Mouse (Mus musculus) midbrain, embryonic 11.5 days (tissue): ENCODE measurements at regions not wholly inside any gene's neighbourhood (a gene's known extent, or its start where the extent isn't known, plus 50 kb on each side); places are given as distances from the start of the nearest gene placed in this dataset.

Experiments used
- ATAC-seq: fragments of 200-750 bp; cut with Nextera tagmentation; 2 replicates; pipeline ENCODE4 v1.8.0; 2017; ENCODE audit warnings: moderate TSS enrichment, moderate library complexity; ENCODE audit not compliant: low FRiP score
- DNase-seq: peaks from one replicate; pipeline ENCODE4 v3.0.0; 2015; ENCODE audit warnings: low spot score; ENCODE audit errors: missing footprints
- H3K27ac ChIP-seq: fragments of 300-500 bp; sonication (generic); 2 replicates; pipeline ENCODE4 v1.5.1; 2014; ENCODE audit warnings: low read depth, low read length
- H3K27me3 ChIP-seq: fragments of 300-500 bp; sonication (generic); 2 replicates; pipeline ENCODE4 v1.6.1; 2014; ENCODE audit warnings: mild to moderate bottlenecking, low read length, moderate library complexity, mixed read lengths; ENCODE audit not compliant: control insufficient read depth, insufficient read depth
- H3K36me3 ChIP-seq: fragments of 300-500 bp; sonication (generic); 2 replicates; pipeline ENCODE4 v1.6.1; 2014; ENCODE audit warnings: mild to moderate bottlenecking, low read length, moderate library complexity, mixed read lengths; ENCODE audit not compliant: control insufficient read depth, insufficient read depth
- H3K4me1 ChIP-seq: fragments of 300-500 bp; sonication (generic); 2 replicates; pipeline ENCODE4 v1.6.1; 2014; ENCODE audit warnings: low read length; ENCODE audit not compliant: control insufficient read depth, insufficient read depth
- H3K4me2 ChIP-seq: fragments of 300-500 bp; sonication (generic); 2 replicates; pipeline ENCODE4 v1.6.1; 2014; ENCODE audit warnings: mild to moderate bottlenecking, moderate library complexity
- H3K4me3 ChIP-seq: fragments of 300-500 bp; sonication (generic); 2 replicates; pipeline ENCODE4 v1.5.1; 2014; ENCODE audit warnings: low read depth, low read length
- H3K9ac ChIP-seq: fragments of 300-500 bp; sonication (generic); 2 replicates; pipeline ENCODE4 v1.6.1; 2014; ENCODE audit warnings: low read length
- H3K9me3 ChIP-seq: fragments of 300-500 bp; sonication (generic); 2 replicates; pipeline ENCODE4 v1.6.1; 2016; ENCODE audit warnings: low read length; ENCODE audit not compliant: control insufficient read depth
- WGBS: fragments of 180-500 bp; shearing (Covaris S2); extraction: QIAGEN DNeasy Blood & Tissue Kit; methylation state at CpG from one replicate; pipeline ENCODE4 v1.1.7; 2014; 5-methylcytosine and 5-hydroxymethylcytosine counted together

GRCm38 (mm10) chr15:97519919-97520345, 185.7 kb downstream of the Rpap3 start:
- Histone ChIP-seq H3K4me3 (no peak overlapping the region), H3K4me1 (no peaks in the 10 kb centered on the region), H3K9ac (no peak overlapping the region), H3K27ac (no peak overlapping the region), H3K9me3 (no peaks in the 10 kb centered on the region), H3K4me2 (no peak overlapping the region), H3K27me3 (no peaks in the 10 kb centered on the region), H3K36me3 (no peaks in the 10 kb centered on the region)
- no peak for ATAC-seq
- DNase-seq = no peak
- 89% methylated on average over 8 of the region's 8 CpGs for WGBS

- H3K4me1 ChIP-seq = no peaks in the 10 kb centered on the region
- H3K4me2 ChIP-seq = no peak overlapping the region
- H3K9me3 ChIP-seq = no peaks in the 10 kb centered on the region
- ATAC-seq (no peak), DNase-seq (peak; percentile 82)
- H3K27ac ChIP-seq = no peak overlapping the region
- WGBS = 64% methylated on average over 10 of the region's 10 CpGs
- no peak overlapping the region for H3K9ac ChIP-seq
- H3K27me3 ChIP-seq = no peaks in the 10 kb centered on the region
- H3K4me3 ChIP-seq = no peak overlapping the region
- no peaks in the 10 kb centered on the region for H3K36me3 ChIP-seq
Measured at GRCm38 (mm10) chr15:97517926-97518325, 187.7 kb downstream of the Rpap3 start.

- WGBS = 90% methylated on average over 11 of the region's 11 CpGs
Measured at GRCm38 (mm10) chr15:97517188-97517587, 188.4 kb downstream of the Rpap3 start.

GRCm38 (mm10) chr15:97515773-97516172, 189.9 kb downstream of the Rpap3 start:
- Histone ChIP-seq H3K4me3 (no peak overlapping the region), H3K9ac (no peak overlapping the region), H3K9me3 (no peaks in the 10 kb centered on the region), H3K36me3 (no peaks in the 10 kb centered on the region), H3K27me3 (no peaks in the 10 kb centered on the region), H3K4me1 (no peaks in the 10 kb centered on the region), H3K27ac (no peak overlapping the region), H3K4me2 (no peak overlapping the region)
- peak; percentile 78 for DNase-seq
- ATAC-seq = no peak
- 83% methylated on average over 4 of the region's 4 CpGs for WGBS

More at GRCm38 (mm10) chr15:97517188-97517587, 188.4 kb downstream of the Rpap3 start:
- no peaks in the 10 kb centered on the region for H3K27me3 ChIP-seq
- no peak overlapping the region for H3K4me3 ChIP-seq
- H3K4me1 ChIP-seq = no peaks in the 10 kb centered on the region
- no peak overlapping the region for H3K27ac ChIP-seq
- no peak overlapping the region for H3K9ac ChIP-seq
- DNase-seq = peak; percentile 62
- no peaks in the 10 kb centered on the region for H3K36me3 ChIP-seq
- no peak overlapping the region for H3K4me2 ChIP-seq
- ATAC-seq = no peak
- H3K9me3 ChIP-seq = no peaks in the 10 kb centered on the region

- ATAC-seq = no peak
- 91% methylated on average over 16 of the region's 16 CpGs for WGBS
- H3K36me3 ChIP-seq = no peaks in the 10 kb centered on the region
- no peak for DNase-seq
- no peaks in the 10 kb centered on the region for H3K9me3 ChIP-seq
- no peak overlapping the region for H3K4me2 ChIP-seq
- no peak overlapping the region for H3K27ac ChIP-seq
- H3K27me3 ChIP-seq = no peaks in the 10 kb centered on the region
- H3K9ac ChIP-seq = no peak overlapping the region
- H3K4me3 ChIP-seq = no peak overlapping the region
- H3K4me1 ChIP-seq = no peaks in the 10 kb centered on the region
Measured at GRCm38 (mm10) chr15:97507656-97508306, 197.8 kb downstream of the Rpap3 start.

GRCm38 (mm10) chr15:97507176-97507575, 198.4 kb downstream of the Rpap3 start:
- no peak for DNase-seq
- 95% methylated on average over 11 of the region's 11 CpGs for WGBS
- no peak for ATAC-seq
- Histone ChIP-seq H3K4me2 (no peak overlapping the region), H3K4me1 (no peaks in the 10 kb centered on the region), H3K27ac (no peak overlapping the region), H3K36me3 (no peaks in the 10 kb centered on the region), H3K9me3 (no peaks in the 10 kb centered on the region), H3K27me3 (no peaks in the 10 kb centered on the region), H3K4me3 (no peak overlapping the region), H3K9ac (no peak overlapping the region)

- H3K9me3 ChIP-seq = no peaks in the 10 kb centered on the region
- H3K9ac ChIP-seq = no peak overlapping the region
- ATAC-seq = no peak
- H3K36me3 ChIP-seq = no peaks in the 10 kb centered on the region
- DNase-seq = no peak
- 91% methylated on average over 11 of the region's 11 CpGs for WGBS
- no peak overlapping the region for H3K4me3 ChIP-seq
- H3K27me3 ChIP-seq = no peaks in the 10 kb centered on the region
- H3K4me1 ChIP-seq = no peaks in the 10 kb centered on the region
- H3K27ac ChIP-seq = no peak overlapping the region
- no peak overlapping the region for H3K4me2 ChIP-seq
Measured at GRCm38 (mm10) chr15:97505715-97506114, 199.9 kb downstream of the Rpap3 start.

GRCm38 (mm10) chr15:97504325-97504724, 201.3 kb downstream of the Rpap3 start:
- 97% methylated on average over 1 of the region's 1 CpGs for WGBS
- no peak for DNase-seq
- no peak for ATAC-seq

GRCm38 (mm10) chr15:97502056-97502455, 203.6 kb downstream of the Rpap3 start:
- Histone ChIP-seq H3K9ac (no peak overlapping the region), H3K27ac (no peak overlapping the region), H3K27me3 (no peaks in the 10 kb centered on the region), H3K4me1 (no peaks in the 10 kb centered on the region), H3K36me3 (no peaks in the 10 kb centered on the region), H3K4me3 (no peak overlapping the region), H3K4me2 (no peak overlapping the region), H3K9me3 (no peaks in the 10 kb centered on the region)
- 92% methylated on average over 7 of the region's 7 CpGs for WGBS
- DNase-seq (no peak), ATAC-seq (no peak)

More at GRCm38 (mm10) chr15:97504325-97504724, 201.3 kb downstream of the Rpap3 start:
- H3K27ac ChIP-seq = no peak overlapping the region
- no peaks in the 10 kb centered on the region for H3K36me3 ChIP-seq
- H3K4me3 ChIP-seq = no peak overlapping the region
- no peaks in the 10 kb centered on the region for H3K27me3 ChIP-seq
- H3K9ac ChIP-seq = no peak overlapping the region
- H3K4me2 ChIP-seq = no peak overlapping the region
- no peaks in the 10 kb centered on the region for H3K9me3 ChIP-seq
- no peaks in the 10 kb centered on the region for H3K4me1 ChIP-seq
